Mouse (Mus musculus) MEL (cell line): ENCODE measurements around the gene Dcun1d4. TPM values are rescaled to one million over a fixed set of nuclear protein-coding genes. Genes with fewer than 3 reads are reported as not detected.

Experiments
- DNase-seq: peaks from one replicate; pipeline ENCODE4 v3.0.0; 2011; ENCODE audit warnings: low read depth, low spot score
- H3K27ac ChIP-seq: 2 replicates; pipeline ENCODE4 v1.5.1; 2012; ENCODE audit warnings: low read depth, mild to moderate bottlenecking, control low read depth, low read length, moderate library complexity; ENCODE audit not compliant: control insufficient read depth
- H3K27me3 ChIP-seq, 2 experiments: fragments of 150-350 bp in 1 of 2; sonication (generic) in 1 of 2; 2 replicates each; pipeline ENCODE4 v1.6.1; 2012; ENCODE audit warnings: low read length in 2 of 2, mild to moderate bottlenecking in 2 of 2, improper control_type of control experiment in 1 of 2, moderate library complexity in 1 of 2; ENCODE audit not compliant: insufficient read depth in 2 of 2, control insufficient read depth in 1 of 2
- H3K36me3 ChIP-seq, 2 experiments: 2 replicates each; pipeline ENCODE4 v1.6.1; 2012 to 2014; ENCODE audit warnings: low read length in 2 of 2, improper control_type of control experiment in 1 of 2, inconsistent platforms in 1 of 2, mild to moderate bottlenecking in 1 of 2; ENCODE audit not compliant: insufficient read depth in 2 of 2, control insufficient read depth in 1 of 2
- H3K4me1 ChIP-seq, 2 experiments: fragments of 150-350 bp in 1 of 2; sonication (generic) in 1 of 2; 2 replicates each; pipeline ENCODE4 v1.6.1; 2012; ENCODE audit warnings: low read length in 2 of 2, improper control_type of control experiment in 1 of 2, mild to moderate bottlenecking in 1 of 2; ENCODE audit not compliant: insufficient read depth in 2 of 2, control insufficient read depth in 1 of 2
- H3K4me3 ChIP-seq, 2 experiments: fragments of 150-350 bp in 1 of 2; sonication (generic) in 1 of 2; 2 replicates each; pipeline ENCODE4 v1.5.1; 2012; ENCODE audit warnings: low read depth in 2 of 2, low read length in 2 of 2, mild to moderate bottlenecking in 2 of 2, moderate library complexity in 2 of 2, control low read depth in 1 of 2, improper control_type of control experiment in 1 of 2; ENCODE audit not compliant: control insufficient read depth in 1 of 2, insufficient read depth in 1 of 2
- H3K79me2 ChIP-seq: 2 replicates; pipeline ENCODE4 v1.6.1; 2012; ENCODE audit warnings: mild to moderate bottlenecking, low read length, moderate library complexity; ENCODE audit not compliant: control insufficient read depth, poor library complexity, insufficient read depth
- H3K9ac ChIP-seq: 2 replicates; pipeline ENCODE4 v1.6.1; 2012; ENCODE audit warnings: low read depth, mild to moderate bottlenecking, control low read depth, low read length, moderate library complexity; ENCODE audit not compliant: control insufficient read depth, poor library complexity, severe bottlenecking
- H3K9me3 ChIP-seq: fragments of 150-350 bp; sonication (generic); replicated peaks from 2 replicates; pipeline ENCODE4 v1.6.1; 2012; ENCODE audit warnings: mild to moderate bottlenecking, low read length, improper control_type of control experiment, moderate library complexity; ENCODE audit not compliant: insufficient read depth
- BHLHE40 ChIP-seq: IDR thresholded peaks from 2 replicates; pipeline ENCODE4 v1.6.1; 2012; ENCODE audit warnings: low read depth, mild to moderate bottlenecking, inconsistent platforms, low read length, improper control_type of control experiment, borderline replicate concordance
- CTCF ChIP-seq, 3 experiments: IDR thresholded peaks in 2 of 3; conservative IDR thresholded peaks in 1 of 3; 2 replicates each; pipeline ENCODE4 v1.5.1; 2011 to 2012; ENCODE audit warnings: low read length in 3 of 3, low read depth in 2 of 3, mild to moderate bottlenecking in 2 of 3, improper control_type of control experiment in 1 of 3, inconsistent platforms in 1 of 3, mixed read lengths in 1 of 3, moderate library complexity in 1 of 3; ENCODE audit not compliant: control insufficient read depth in 1 of 3, insufficient read depth in 1 of 3, poor library complexity in 1 of 3, severe bottlenecking in 1 of 3
- ELF1 ChIP-seq: IDR thresholded peaks from 2 replicates; pipeline ENCODE4 v1.6.1; 2014; ENCODE audit warnings: low read depth, mild to moderate bottlenecking, inconsistent platforms, low read length, improper control_type of control experiment, moderate library complexity
- EP300 ChIP-seq, 2 experiments: IDR thresholded peaks; 2 replicates each; pipeline ENCODE4 v1.6.1; 2011; ENCODE audit warnings: improper control_type of control experiment in 2 of 2, low read length in 2 of 2, low read depth in 1 of 2, mild to moderate bottlenecking in 1 of 2
- ETS1 ChIP-seq: IDR thresholded peaks from 2 replicates; pipeline ENCODE4 v1.6.1; 2012; ENCODE audit warnings: low read depth, mild to moderate bottlenecking, inconsistent platforms, low read length, improper control_type of control experiment, moderate library complexity
- GABPA ChIP-seq: IDR thresholded peaks from 2 replicates; pipeline ENCODE4 v1.6.1; 2012; ENCODE audit warnings: low read depth, mild to moderate bottlenecking, inconsistent platforms, low read length, improper control_type of control experiment, moderate library complexity
- GATA1 ChIP-seq: IDR thresholded peaks from 2 replicates; pipeline ENCODE4 v1.6.1; 2011; ENCODE audit warnings: low read depth, low read length, improper control_type of control experiment
- MAFK ChIP-seq: IDR thresholded peaks from 2 replicates; pipeline ENCODE4 v1.6.1; 2011; ENCODE audit warnings: low read depth, mild to moderate bottlenecking, low read length, improper control_type of control experiment, borderline replicate concordance
- MAX ChIP-seq: IDR thresholded peaks from 2 replicates; pipeline ENCODE4 v1.6.1; 2011; ENCODE audit warnings: low read length, improper control_type of control experiment
- MXI1 ChIP-seq: IDR thresholded peaks from 2 replicates; pipeline ENCODE4 v1.6.1; 2011; ENCODE audit warnings: mild to moderate bottlenecking, low read depth, low read length, improper control_type of control experiment
- MYC ChIP-seq: IDR thresholded peaks from 2 replicates; pipeline ENCODE4 v1.6.1; 2011; ENCODE audit warnings: low read depth, mild to moderate bottlenecking, low read length, improper control_type of control experiment, moderate library complexity
- NELFE ChIP-seq: IDR thresholded peaks from 2 replicates; pipeline ENCODE4 v1.6.1; 2011; ENCODE audit warnings: low read depth, low read length, improper control_type of control experiment
- POLR2AphosphoS2 ChIP-seq: IDR thresholded peaks from 2 replicates; pipeline ENCODE4 v1.6.1; 2011; ENCODE audit warnings: low read length, improper control_type of control experiment
- POLR2AphosphoS5 ChIP-seq: IDR thresholded peaks from 2 replicates; pipeline ENCODE4 v1.6.1; 2012; ENCODE audit warnings: low read depth, borderline replicate concordance, mild to moderate bottlenecking, inconsistent platforms, low read length, moderate library complexity, mixed read lengths
- RCOR1 ChIP-seq: IDR thresholded peaks from 2 replicates; pipeline ENCODE4 v1.6.1; 2012; ENCODE audit warnings: low read depth, mild to moderate bottlenecking, inconsistent platforms, low read length, improper control_type of control experiment
- SIN3A ChIP-seq: IDR thresholded peaks from 2 replicates; pipeline ENCODE4 v1.6.1; 2012; ENCODE audit warnings: low read length, improper control_type of control experiment, inconsistent platforms
- TAL1 ChIP-seq: IDR thresholded peaks from 2 replicates; pipeline ENCODE4 v1.6.1; 2012; ENCODE audit warnings: mild to moderate bottlenecking, inconsistent platforms, low read length, moderate library complexity, mixed read lengths
- TCF12 ChIP-seq: IDR thresholded peaks from 2 replicates; pipeline ENCODE4 v1.6.1; 2014; ENCODE audit warnings: low read depth, mild to moderate bottlenecking, inconsistent platforms, low read length, improper control_type of control experiment, moderate library complexity
- ZC3H11A ChIP-seq: IDR thresholded peaks from 2 replicates; pipeline ENCODE4 v1.6.1; 2012; ENCODE audit warnings: low read depth, mild to moderate bottlenecking, inconsistent platforms, low read length, improper control_type of control experiment
- ZKSCAN1 ChIP-seq: IDR thresholded peaks from 2 replicates; pipeline ENCODE4 v1.6.1; 2012; ENCODE audit warnings: low read depth, mild to moderate bottlenecking, inconsistent platforms, low read length, improper control_type of control experiment, moderate library complexity
- ZMIZ1 ChIP-seq: IDR thresholded peaks from 2 replicates; pipeline ENCODE4 v1.6.1; 2012; ENCODE audit warnings: low read depth, mild to moderate bottlenecking, inconsistent platforms, low read length, improper control_type of control experiment, moderate library complexity
- polyA plus RNA-seq, 2 experiments: library from polyadenylated mRNA; stranded (reverse) in 1 of 2; unstranded in 1 of 2; fragments of >175 nt in 1 of 2; fragments of >200 nt in 1 of 2; gene quantifications; 2 replicates each; pipeline versions ENCODE4 v1.2.1 to v1.2.4; 2012; ENCODE audit warnings: low replicate concordance in 2 of 2, low read depth in 1 of 2; ENCODE audit not compliant: insufficient read length in 2 of 2, insufficient read depth in 1 of 2, missing spikeins in 1 of 2
- total RNA-seq: library from RNA; depleted of rRNA; stranded (reverse); fragments of 300-350 nt; gene quantifications from 2 replicates; pipeline ENCODE4 v1.2.3, GENCODE M21; 2012

The Dcun1d4 gene
- total and polyA plus RNA-seq, 3 experiments: 7.6 to 10.0 TPM; not detected in 1

- peaks cover 27 to 29% of the 10 kb centered on the region in 2 experiments for H3K4me1 ChIP-seq
- no peaks in the 10 kb centered on the region for H3K27me3 ChIP-seq
- peaks cover 0 to 43% of the 10 kb centered on the region in 2 experiments; a peak in 3 of 4 replicates for H3K36me3 ChIP-seq
- H3K9ac ChIP-seq: 0 out of 2 replicates have a peak overlapping the region, but pooled peaks have one; percentile 15
- peak overlapping the region; percentile 76 for H3K27ac ChIP-seq
- no peaks in the 10 kb centered on the region for H3K9me3 ChIP-seq
- 0 out of 2 replicates have a peak, but pooled peaks have one; percentile 24 for TF ChIP-seq ETS1
- TF ChIP-seq MYC: no peak
- no peak for TF ChIP-seq NELFE
- TF ChIP-seq TCF12: 0 out of 2 replicates have a peak, but pooled peaks have one; percentile 12
- no peak for TF ChIP-seq CTCF (IDR thresholded peaks at IDR 0.05 in 2 of 3, conservative IDR thresholded peaks at IDR 0.05 in 1 of 3; ENCODE audit: control insufficient read depth in 1 of 3, insufficient read depth in 1 of 3, low read depth in 2 of 3, low read length in 3 of 3, poor library complexity in 1 of 3, severe bottlenecking in 1 of 3)
- peak; percentile 78 for TF ChIP-seq GATA1
- TF ChIP-seq RCOR1: peak; percentile 59; the same call in 1 of the 2 replicates
- no peak for TF ChIP-seq POLR2AphosphoS5
- TF ChIP-seq SIN3A: 0 out of 2 replicates have a peak, but pooled peaks have one; percentile 48
- TF ChIP-seq EP300 (IDR thresholded peaks at IDR 0.05; ENCODE audit: low read depth in 1 of 2, low read length in 2 of 2): peak; percentile 73 to 83
- no peak for TF ChIP-seq TAL1
- no peak for TF ChIP-seq MAX
- TF ChIP-seq POLR2AphosphoS2: no peak
- DNase-seq: peak; percentile 52
- no peak overlapping the region for H3K4me3 ChIP-seq
- no peaks in the 10 kb centered on the region for H3K79me2 ChIP-seq
These were observed 43.6 kb downstream of the Dcun1d4 start for GRCm38 (mm10) chr5:73524300-73525000.

GRCm38 (mm10) chr5:73532222-73532621 is 51.4 kb downstream of the Dcun1d4 start:
- no peak overlapping the region for H3K9ac ChIP-seq
- H3K36me3 ChIP-seq: peaks cover 0 to 2% of the 10 kb centered on the region in 2 experiments; a peak in 1 of 4 replicates
- no peak overlapping the region for H3K4me3 ChIP-seq
- H3K27ac ChIP-seq: no peak overlapping the region
- H3K9me3 ChIP-seq: no peaks in the 10 kb centered on the region
- no peaks in the 10 kb centered on the region for H3K79me2 ChIP-seq
- TF ChIP-seq GABPA (no peak), POLR2AphosphoS5 (no peak), ETS1 (no peak), ELF1 (no peak), MAFK (no peak), GATA1 (no peak), BHLHE40 (no peak), MXI1 (no peak), ZKSCAN1 (no peak), MYC (no peak), ZC3H11A (no peak), ZMIZ1 (no peak)
- no peaks in the 10 kb centered on the region for H3K4me1 ChIP-seq
- no peak for DNase-seq
- no peaks in the 10 kb centered on the region for H3K27me3 ChIP-seq
